Mouse (Mus musculus) intestine, embryonic 14.5 days (tissue): ENCODE measurements around the gene Mapkapk5. TPM values are rescaled to one million over a fixed set of nuclear protein-coding genes. Genes with fewer than 3 reads are reported as not detected.

Experiments
- ATAC-seq: fragments of 200-750 bp; cut with Nextera tagmentation; replicated peaks from 2 replicates; pipeline ENCODE4 v1.8.0; 2017; ENCODE audit warnings: low read depth, moderate number of reproducible peaks, moderate TSS enrichment, moderate library complexity; ENCODE audit not compliant: low FRiP score, low TSS enrichment
- DNase-seq: peaks from one replicate; pipeline ENCODE4 v3.0.0-alpha.2; 2018; ENCODE audit warnings: low spot score
- H3K27ac ChIP-seq: fragments of 300-500 bp; sonication (generic); 2 replicates; pipeline ENCODE4 v1.5.1; 2014; ENCODE audit warnings: low read depth, mild to moderate bottlenecking, control low read depth
- H3K27me3 ChIP-seq: fragments of 300-500 bp; sonication (generic); replicated peaks from 2 replicates; pipeline ENCODE4 v1.6.1; 2014; ENCODE audit warnings: low read length, control low read depth; ENCODE audit not compliant: control insufficient read depth, insufficient read depth
- H3K36me3 ChIP-seq: fragments of 300-500 bp; sonication (generic); 2 replicates; pipeline ENCODE4 v1.6.1; 2014; ENCODE audit warnings: low read length, control low read depth; ENCODE audit not compliant: control insufficient read depth, insufficient read depth
- H3K4me1 ChIP-seq: fragments of 300-500 bp; sonication (generic); replicated peaks from 2 replicates; pipeline ENCODE4 v1.6.1; 2014; ENCODE audit warnings: low read length, control low read depth, mixed read lengths; ENCODE audit not compliant: control insufficient read depth, insufficient read depth
- H3K4me2 ChIP-seq: fragments of 300-500 bp; sonication (generic); 2 replicates; pipeline ENCODE4 v1.6.1; 2014; ENCODE audit warnings: low read length
- H3K4me3 ChIP-seq: fragments of 300-500 bp; sonication (generic); 2 replicates; pipeline ENCODE4 v1.5.1; 2014; ENCODE audit warnings: low read depth, low read length, control low read depth, mixed read lengths
- H3K9ac ChIP-seq: fragments of 300-500 bp; sonication (generic); 2 replicates; pipeline ENCODE4 v1.6.1; 2014; ENCODE audit warnings: mild to moderate bottlenecking, low read length
- H3K9me3 ChIP-seq: fragments of 300-500 bp; sonication (generic); 2 replicates; pipeline ENCODE4 v1.6.1; 2016; ENCODE audit warnings: low read length, control low read depth; ENCODE audit not compliant: control insufficient read depth
- WGBS: fragments of 180-500 bp; shearing (Covaris S2); extraction: QIAGEN DNeasy Blood & Tissue Kit; methylation state at CpG from one replicate; pipeline ENCODE4 v1.1.7; 2014; 5-methylcytosine and 5-hydroxymethylcytosine counted together
- polyA plus RNA-seq: library from polyadenylated mRNA; unstranded; fragments of >200 nt; fragmentation: Nextera tagmentation; extraction: Ambion mirVana; gene quantifications from 2 replicates; pipeline ENCODE4 v1.2.1, GENCODE M21; 2014

Mapkapk5 gene
- 48.8 and 59.8 TPM in 2 replicates for polyA plus RNA-seq

- ATAC-seq, result peak; percentile 97
- peak; percentile 100 for DNase-seq
- Histone ChIP-seq H3K4me1 (peaks cover 13% of the 10 kb centered on the region), H3K36me3 (no peaks in the 10 kb centered on the region), H3K4me2 (peak within 1 kb of the TSS; percentile 83), H3K9me3 (no peaks in the 10 kb centered on the region), H3K9ac (peak within 1 kb of the TSS; percentile 96), H3K4me3 (peak within 1 kb of the TSS; percentile 93), H3K27me3 (no peaks in the 10 kb centered on the region), H3K27ac (peak within 1 kb of the TSS; percentile 97)
- whole genome bisulfite sequencing, result 2% methylated on average over 45 of the region's 55 CpGs
Measured at GRCm38 (mm10) chr5:121545793-121546529, at the start of gene Mapkapk5. TSS of gene Mapkapk5 (minus strand) at chr5:121545905.

GRCm38 (mm10) chr5:121594714-121595313, 49.1 kb upstream of the Mapkapk5 start:
- Histone ChIP-seq H3K27me3 (no peaks in the 10 kb centered on the region), H3K4me1 (peaks cover 12% of the 10 kb centered on the region), H3K9me3 (no peaks in the 10 kb centered on the region), H3K36me3 (no peaks in the 10 kb centered on the region), H3K27ac (no peak overlapping the region), H3K9ac (no peak overlapping the region), H3K4me2 (no peak overlapping the region), H3K4me3 (no peak overlapping the region)
- DNase-seq, result no peak
- WGBS, result 82% methylated on average over 6 of the region's 6 CpGs
- no peak for ATAC-seq

- H3K9ac ChIP-seq, result peak within 1 kb of the TSS; percentile 76
- no peaks in the 10 kb centered on the region for H3K36me3 ChIP-seq
- H3K4me1 ChIP-seq, result peaks cover 12% of the 10 kb centered on the region
- peak; percentile 89 for DNase-seq
- 3% methylated on average over 47 of the region's 47 CpGs for whole genome bisulfite sequencing
- peak within 1 kb of the TSS; percentile 35 for H3K27ac ChIP-seq
- peak; percentile 78 for ATAC-seq
- peak within 1 kb of the TSS; percentile 68 for H3K4me3 ChIP-seq
- peak within 1 kb of the TSS; percentile 88 for H3K4me2 ChIP-seq
- no peaks in the 10 kb centered on the region for H3K9me3 ChIP-seq
- no peaks in the 10 kb centered on the region for H3K27me3 ChIP-seq
Measured at GRCm38 (mm10) chr5:121593451-121594401, 48.0 kb upstream of the Mapkapk5 start, which contains the start of gene Aldh2. TSS of gene Aldh2 (minus strand) at chr5:121593824.

GRCm38 (mm10) chr5:121592816-121593407, 47.2 kb upstream of the Mapkapk5 start:
- no peaks in the 10 kb centered on the region for H3K27me3 ChIP-seq
- 4% methylated on average over 33 of the region's 33 CpGs for WGBS
- H3K9ac ChIP-seq, result peak overlapping the region; percentile 76
- no peaks in the 10 kb centered on the region for H3K36me3 ChIP-seq
- peak overlapping the region; percentile 88 for H3K4me2 ChIP-seq
- peak overlapping the region; percentile 35; the same call in 1 of the 2 replicates for H3K27ac ChIP-seq
- peak overlapping the region; percentile 68 for H3K4me3 ChIP-seq
- DNase-seq (peak; percentile 69), ATAC-seq (peak; percentile 38)
- H3K9me3 ChIP-seq, result no peaks in the 10 kb centered on the region
- H3K4me1 ChIP-seq, result peaks cover 12% of the 10 kb centered on the region

- H3K27me3 ChIP-seq, result no peaks in the 10 kb centered on the region
- 65% methylated on average over 11 of the region's 11 CpGs for WGBS
- no peak for ATAC-seq
- H3K4me2 ChIP-seq, result peak overlapping the region; percentile 88
- peaks cover 12% of the 10 kb centered on the region for H3K4me1 ChIP-seq
- no peaks in the 10 kb centered on the region for H3K36me3 ChIP-seq
- no peaks in the 10 kb centered on the region for H3K9me3 ChIP-seq
- no peak overlapping the region for H3K9ac ChIP-seq
- H3K27ac ChIP-seq, result no peak overlapping the region
- peak overlapping the region; percentile 68 for H3K4me3 ChIP-seq
- DNase-seq, result no peak
Measured at GRCm38 (mm10) chr5:121592064-121592815, 46.5 kb upstream of the Mapkapk5 start.

GRCm38 (mm10) chr5:121591417-121592063, 45.8 kb upstream of the Mapkapk5 start:
- Histone ChIP-seq H3K9ac (no peak overlapping the region), H3K36me3 (no peaks in the 10 kb centered on the region), H3K4me3 (no peak overlapping the region), H3K4me2 (no peak overlapping the region), H3K9me3 (no peaks in the 10 kb centered on the region), H3K27ac (no peak overlapping the region), H3K4me1 (peaks cover 15% of the 10 kb centered on the region), H3K27me3 (no peaks in the 10 kb centered on the region)
- 74% methylated on average over 11 of the region's 11 CpGs for WGBS
- no peak for DNase-seq
- ATAC-seq, result no peak

- H3K4me1 ChIP-seq, result peaks cover 19% of the 10 kb centered on the region
Measured at GRCm38 (mm10) chr5:121589928-121590327, 44.2 kb upstream of the Mapkapk5 start.

More at GRCm38 (mm10) chr5:121589928-121590327, 44.2 kb upstream of the Mapkapk5 start:
- H3K4me2 ChIP-seq, result no peak overlapping the region
- ATAC-seq, result no peak
- H3K9me3 ChIP-seq, result no peaks in the 10 kb centered on the region
- no peak overlapping the region for H3K27ac ChIP-seq
- no peak overlapping the region for H3K9ac ChIP-seq
- 88% methylated on average over 6 of the region's 6 CpGs for WGBS
- no peaks in the 10 kb centered on the region for H3K36me3 ChIP-seq
- no peaks in the 10 kb centered on the region for H3K27me3 ChIP-seq
- DNase-seq, result no peak
- H3K4me3 ChIP-seq, result no peak overlapping the region
